Mouse (Mus musculus): ENCODE measurements around the gene Ppp1r36. TPM values are rescaled to one million over a fixed set of nuclear protein-coding genes. Genes with fewer than 3 reads are reported as not detected.

Ppp1r36 gene
- 1.3 and 1.8 TPM in 2 replicates for polyA plus RNA-seq (2012; rRNA removed)

GRCm38 (mm10) chr12:76417433-76417854 lies at the start of gene Ppp1r36:
Ppp1r36 (plus strand) TSS chr12:76417538.
- no peak within 1 kb of the TSS; the same call in 1 of the 2 replicates for H3K4me3 ChIP-seq (ENCODE audit: insufficient read depth, low read length)
- TF ChIP-seq CTCF (IDR thresholded peaks at IDR 0.05; ENCODE audit: extremely low read depth, insufficient read depth, low read length): no peak
- TF ChIP-seq POLR2A (IDR thresholded peaks at IDR 0.05; ENCODE audit: extremely low read depth, insufficient read depth, low read length): no peak
- no peak within 1 kb of the TSS for H3K27ac ChIP-seq (ENCODE audit: insufficient read depth, low read length)
- H3K4me1 ChIP-seq (ENCODE audit: control insufficient read depth, insufficient read depth, low read length): no peaks in the 10 kb centered on the region

GRCm38 (mm10) chr12:76368201-76368789 lies 49.0 kb upstream of the Ppp1r36 start:
- TF ChIP-seq POLR2A (IDR thresholded peaks at IDR 0.05; ENCODE audit: extremely low read depth, insufficient read depth, low read length): no peak
- no peak for TF ChIP-seq CTCF (IDR thresholded peaks at IDR 0.05; ENCODE audit: extremely low read depth, insufficient read depth, low read length)
- Histone ChIP-seq H3K27ac (ENCODE audit: insufficient read depth, low read length) (peak overlapping the region; percentile 100; the same call in 1 of the 2 replicates), H3K4me3 (ENCODE audit: insufficient read depth, low read length) (peak overlapping the region; percentile 92), H3K4me1 (ENCODE audit: control insufficient read depth, insufficient read depth, low read length) (peaks cover 9% of the 10 kb centered on the region; the same call in 1 of the 2 replicates)

GRCm38 (mm10) chr12:76368790-76369205 lies 48.5 kb upstream of the Ppp1r36 start:
- H3K4me1 ChIP-seq (ENCODE audit: control insufficient read depth, insufficient read depth, low read length): peaks cover 9% of the 10 kb centered on the region; the same call in 1 of the 2 replicates
- peak overlapping the region; percentile 92 for H3K4me3 ChIP-seq (ENCODE audit: insufficient read depth, low read length)
- H3K27ac ChIP-seq (ENCODE audit: insufficient read depth, low read length): peak overlapping the region; percentile 100
- TF ChIP-seq CTCF (IDR thresholded peaks at IDR 0.05; ENCODE audit: extremely low read depth, insufficient read depth, low read length): no peak
- TF ChIP-seq POLR2A (IDR thresholded peaks at IDR 0.05; ENCODE audit: extremely low read depth, insufficient read depth, low read length): no peak

- Histone ChIP-seq H3K4me1 (ENCODE audit: control insufficient read depth, insufficient read depth, low read length) (peaks cover 9% of the 10 kb centered on the region; the same call in 1 of the 2 replicates), H3K4me3 (ENCODE audit: insufficient read depth, low read length) (peak within 1 kb of the TSS; percentile 92), H3K27ac (ENCODE audit: insufficient read depth, low read length) (peak within 1 kb of the TSS; percentile 100)
- peak; percentile 66 for TF ChIP-seq POLR2A (IDR thresholded peaks at IDR 0.05; ENCODE audit: extremely low read depth, insufficient read depth, low read length)
- no peak for TF ChIP-seq CTCF (IDR thresholded peaks at IDR 0.05; ENCODE audit: extremely low read depth, insufficient read depth, low read length)
Measured at GRCm38 (mm10) chr12:76369206-76369977, 47.9 kb upstream of the Ppp1r36 start, which contains the start of gene Zbtb25. Zbtb25 (minus strand) TSS chr12:76369602.

- Histone ChIP-seq H3K4me3 (ENCODE audit: insufficient read depth, low read length) (peak within 1 kb of the TSS; percentile 92), H3K27ac (ENCODE audit: insufficient read depth, low read length) (peak within 1 kb of the TSS; percentile 100), H3K4me1 (ENCODE audit: control insufficient read depth, insufficient read depth, low read length) (peaks cover 9% of the 10 kb centered on the region; the same call in 1 of the 2 replicates)
- no peak for TF ChIP-seq CTCF (IDR thresholded peaks at IDR 0.05; ENCODE audit: extremely low read depth, insufficient read depth, low read length)
- TF ChIP-seq POLR2A (IDR thresholded peaks at IDR 0.05; ENCODE audit: extremely low read depth, insufficient read depth, low read length): peak; percentile 49
Measured at GRCm38 (mm10) chr12:76369978-76370830, 47.1 kb upstream of the Ppp1r36 start, which contains the start of gene Zbtb1. Zbtb1 (plus strand) TSS chr12:76370266.

GRCm38 (mm10) chr12:76370831-76371571 lies 46.3 kb upstream of the Ppp1r36 start:
- TF ChIP-seq POLR2A (IDR thresholded peaks at IDR 0.05; ENCODE audit: extremely low read depth, insufficient read depth, low read length): no peak
- no peak for TF ChIP-seq CTCF (IDR thresholded peaks at IDR 0.05; ENCODE audit: extremely low read depth, insufficient read depth, low read length)
- Histone ChIP-seq H3K4me1 (ENCODE audit: control insufficient read depth, insufficient read depth, low read length) (peaks cover 9% of the 10 kb centered on the region; the same call in 1 of the 2 replicates), H3K4me3 (ENCODE audit: insufficient read depth, low read length) (peak overlapping the region; percentile 92), H3K27ac (ENCODE audit: insufficient read depth, low read length) (peak overlapping the region; percentile 99)

- H3K27ac ChIP-seq (ENCODE audit: insufficient read depth, low read length): no peak overlapping the region
- H3K4me1 ChIP-seq (ENCODE audit: control insufficient read depth, insufficient read depth, low read length): peaks cover 9% of the 10 kb centered on the region
- no peak overlapping the region for H3K4me3 ChIP-seq (ENCODE audit: insufficient read depth, low read length)
- TF ChIP-seq POLR2A (IDR thresholded peaks at IDR 0.05; ENCODE audit: extremely low read depth, insufficient read depth, low read length) (no peak), CTCF (IDR thresholded peaks at IDR 0.05; ENCODE audit: extremely low read depth, insufficient read depth, low read length) (no peak)
Measured at GRCm38 (mm10) chr12:76372046-76372445, 45.3 kb upstream of the Ppp1r36 start.

GRCm38 (mm10) chr12:76372881-76373818 lies 44.2 kb upstream of the Ppp1r36 start:
- TF ChIP-seq POLR2A (IDR thresholded peaks at IDR 0.05; ENCODE audit: extremely low read depth, insufficient read depth, low read length): no peak
- no peak for TF ChIP-seq CTCF (IDR thresholded peaks at IDR 0.05; ENCODE audit: extremely low read depth, insufficient read depth, low read length)
- Histone ChIP-seq H3K4me3 (ENCODE audit: insufficient read depth, low read length) (no peak overlapping the region), H3K27ac (ENCODE audit: insufficient read depth, low read length) (no peak overlapping the region), H3K4me1 (ENCODE audit: control insufficient read depth, insufficient read depth, low read length) (peaks cover 1% of the 10 kb centered on the region)
